Mouse (Mus musculus): ENCODE results near the gene Rnaseh1. TPM values are rescaled to one million over a fixed set of nuclear protein-coding genes. Genes with fewer than 3 reads are reported as not detected.

Rnaseh1 gene
- 10 to 100 TPM; 14.0 to 20.1 (median 17.2) TPM for total RNA-seq (2022)

DNA sequence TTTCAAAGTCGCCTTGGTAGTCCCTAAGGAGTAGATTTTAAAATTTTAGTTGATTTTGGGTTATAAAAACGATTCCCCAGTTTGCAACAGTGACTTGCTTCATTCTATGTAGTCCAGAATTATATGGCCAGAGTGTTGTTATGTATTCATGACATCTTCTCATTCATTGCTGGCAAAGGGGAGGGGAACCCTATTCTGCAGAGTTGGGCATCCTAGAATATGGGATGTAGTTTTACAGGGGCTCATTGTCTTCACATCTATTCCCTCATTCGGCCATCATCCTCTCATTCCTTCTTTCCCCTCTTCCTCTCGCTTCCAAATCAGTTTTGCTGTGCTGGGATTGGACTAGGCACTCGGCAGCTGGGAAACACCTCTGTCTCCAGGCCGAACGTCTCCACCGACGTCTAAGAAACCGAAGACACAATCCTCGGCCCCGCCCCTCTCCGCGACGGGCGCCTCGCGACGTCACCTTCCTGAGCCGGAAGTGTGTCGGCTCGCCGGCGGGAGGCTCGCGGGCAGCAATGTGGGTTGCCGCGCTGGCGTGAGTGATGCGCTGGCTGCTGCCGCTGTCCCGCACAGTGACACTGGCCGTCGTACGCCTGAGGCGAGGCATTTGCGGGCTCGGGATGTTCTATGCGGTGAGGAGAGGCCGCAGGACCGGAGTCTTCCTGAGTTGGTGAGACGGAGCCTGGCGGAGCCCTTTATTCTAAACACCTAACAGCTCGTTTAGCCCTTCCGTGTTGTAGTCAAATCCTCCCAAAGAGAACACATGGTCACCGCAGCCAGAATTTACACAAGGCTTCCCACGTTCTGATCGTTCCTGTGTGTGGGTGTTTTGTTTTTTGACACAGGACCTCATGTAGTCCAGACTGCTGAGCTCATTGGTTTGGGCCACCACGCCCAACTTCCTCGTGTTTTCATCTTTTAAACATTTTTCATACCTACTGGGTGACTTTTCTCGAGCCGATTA is at the start of gene Rnaseh1:
Rnaseh1 (plus strand) TSS at position 462 of the 970 bp plus-strand sequence.
- peak; percentile 81 for DNase-seq

DNA sequence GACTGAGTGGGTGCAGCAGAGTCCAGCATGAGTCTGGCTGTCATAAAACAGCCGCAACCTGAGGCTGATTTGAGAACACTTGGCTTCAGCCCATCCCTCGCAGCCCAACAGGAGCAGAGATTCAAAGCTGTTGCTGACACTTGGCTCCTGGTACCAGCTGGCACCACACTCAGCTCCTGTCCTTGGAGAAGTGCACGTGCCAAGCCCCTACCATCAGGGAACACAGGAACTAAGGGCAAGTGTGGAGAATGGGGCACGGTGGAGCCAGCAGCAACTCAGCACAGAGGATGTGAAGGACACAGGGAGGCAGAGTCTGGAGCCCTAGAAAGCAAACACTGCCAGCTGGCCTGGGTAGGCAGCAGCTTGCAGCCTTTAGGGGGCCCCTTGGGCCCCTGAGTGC is 47.1 kb upstream of the Rnaseh1 start:
- peak; percentile 20 for DNase-seq

DNA sequence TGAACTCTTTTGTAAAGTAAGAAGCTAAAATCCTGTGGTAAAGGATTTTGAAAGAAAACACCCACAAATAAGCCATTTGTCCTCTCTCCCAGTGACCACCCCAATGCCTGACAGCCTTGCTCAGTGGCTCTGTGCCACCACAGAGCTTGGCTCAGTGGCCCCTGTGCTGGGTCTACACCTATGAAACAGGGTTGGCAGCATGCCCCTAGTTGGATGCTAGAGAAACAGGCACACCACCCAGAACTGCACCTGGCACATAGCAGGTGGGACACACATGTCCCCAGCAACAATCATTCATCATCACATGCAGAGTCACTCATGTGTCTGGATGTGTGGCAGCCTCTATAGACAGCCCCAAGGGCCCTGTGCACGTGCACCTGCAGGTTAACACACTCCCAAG is 45.9 kb upstream of the Rnaseh1 start:
- DNase-seq, result no peak

DNA sequence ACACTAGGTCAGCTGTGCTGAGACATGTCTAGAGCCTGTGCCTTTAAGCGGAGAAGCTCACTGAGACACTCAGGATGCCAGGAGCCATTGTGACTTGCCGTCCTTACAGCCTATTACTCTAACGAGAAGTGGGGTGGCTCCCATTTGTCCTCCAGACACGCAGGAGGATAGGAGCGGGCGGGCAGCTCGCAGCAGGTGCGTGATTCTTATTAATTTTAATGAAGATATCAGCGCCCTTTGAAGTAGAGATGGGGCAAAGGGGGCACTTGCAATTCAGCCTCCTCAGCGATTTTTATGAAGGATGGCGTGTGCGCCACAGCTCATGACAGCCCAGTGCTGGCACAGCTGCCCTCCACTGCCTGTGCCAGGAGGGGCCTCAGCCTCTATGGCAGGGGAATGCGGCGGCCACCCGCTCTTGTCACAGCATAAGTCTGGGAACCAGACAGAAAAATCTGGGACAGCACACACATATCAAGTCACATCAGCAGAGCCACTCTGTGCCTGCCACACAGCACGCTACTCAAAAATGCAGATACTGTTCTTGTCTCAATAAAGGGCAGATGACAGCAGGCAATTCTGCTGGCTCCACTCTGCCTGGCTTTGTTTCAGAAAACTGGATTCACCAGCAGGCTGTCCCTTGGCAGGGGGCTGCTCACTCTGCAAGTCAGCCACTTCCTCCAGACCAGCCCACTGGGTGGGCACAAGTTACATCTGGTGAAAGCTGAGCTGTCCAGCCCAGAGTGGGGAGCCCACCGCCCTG is 41.7 kb upstream of the Rnaseh1 start:
- no peak for DNase-seq

DNA sequence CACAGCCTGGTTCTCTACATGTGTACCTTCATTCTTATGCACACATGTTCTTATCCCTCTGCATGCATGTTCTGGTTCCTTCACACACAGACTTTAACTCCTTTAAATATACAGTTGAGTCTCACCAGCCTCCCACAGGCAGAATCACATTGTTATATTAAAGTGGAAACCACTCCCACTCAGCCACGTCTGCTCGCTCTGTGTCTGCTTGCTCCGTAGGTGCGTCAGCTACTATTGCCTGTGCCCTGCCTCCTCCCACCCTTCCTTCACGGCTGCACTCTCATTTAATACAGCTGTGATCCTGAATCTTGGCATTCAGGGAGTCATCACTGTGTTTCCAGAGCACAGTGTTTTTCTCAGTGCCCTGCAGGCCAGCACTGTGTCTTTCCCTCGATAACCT is 37.0 kb upstream of the Rnaseh1 start:
- DNase-seq, result no peak

DNA sequence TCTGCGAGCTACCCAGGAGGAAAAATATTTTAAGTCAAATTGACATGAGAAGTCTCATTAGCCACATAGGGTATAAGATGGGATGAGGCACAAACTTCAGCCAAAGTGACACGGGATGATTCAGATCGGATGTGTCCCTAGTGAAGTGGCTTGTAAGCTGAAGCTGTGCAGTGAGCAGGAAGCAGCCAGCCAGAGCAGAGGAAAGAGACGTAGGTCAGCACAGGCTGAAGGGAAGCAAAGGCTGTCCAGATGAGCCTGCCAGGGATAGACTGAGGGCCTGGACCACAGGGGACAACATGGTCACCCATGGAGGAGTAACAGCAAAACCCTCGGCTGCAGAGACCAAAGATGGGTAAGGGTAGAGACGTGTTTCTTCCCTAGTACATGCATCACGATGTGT is 35.0 kb upstream of the Rnaseh1 start:
- DNase-seq, result no peak

DNA sequence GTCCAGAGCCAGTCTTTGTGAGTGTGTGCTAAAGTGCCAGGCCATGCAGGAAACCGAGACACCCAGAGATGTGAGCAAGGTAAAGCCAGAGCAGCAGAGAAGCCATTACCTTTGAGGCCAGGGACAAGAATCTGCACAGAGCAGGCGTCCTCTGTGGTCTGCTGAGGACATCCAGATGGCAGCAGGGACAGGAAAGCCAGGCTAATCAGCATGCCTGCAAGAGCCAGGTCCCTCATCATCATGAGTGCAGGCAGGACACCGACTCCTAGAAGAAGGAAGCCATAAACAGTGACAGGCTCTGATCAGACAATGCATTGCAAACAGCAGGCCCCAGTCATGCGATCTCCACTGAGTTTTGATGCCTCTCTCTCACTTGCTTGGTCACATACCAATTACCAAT is 32.1 kb upstream of the Rnaseh1 start:
- DNase-seq, result no peak

DNA sequence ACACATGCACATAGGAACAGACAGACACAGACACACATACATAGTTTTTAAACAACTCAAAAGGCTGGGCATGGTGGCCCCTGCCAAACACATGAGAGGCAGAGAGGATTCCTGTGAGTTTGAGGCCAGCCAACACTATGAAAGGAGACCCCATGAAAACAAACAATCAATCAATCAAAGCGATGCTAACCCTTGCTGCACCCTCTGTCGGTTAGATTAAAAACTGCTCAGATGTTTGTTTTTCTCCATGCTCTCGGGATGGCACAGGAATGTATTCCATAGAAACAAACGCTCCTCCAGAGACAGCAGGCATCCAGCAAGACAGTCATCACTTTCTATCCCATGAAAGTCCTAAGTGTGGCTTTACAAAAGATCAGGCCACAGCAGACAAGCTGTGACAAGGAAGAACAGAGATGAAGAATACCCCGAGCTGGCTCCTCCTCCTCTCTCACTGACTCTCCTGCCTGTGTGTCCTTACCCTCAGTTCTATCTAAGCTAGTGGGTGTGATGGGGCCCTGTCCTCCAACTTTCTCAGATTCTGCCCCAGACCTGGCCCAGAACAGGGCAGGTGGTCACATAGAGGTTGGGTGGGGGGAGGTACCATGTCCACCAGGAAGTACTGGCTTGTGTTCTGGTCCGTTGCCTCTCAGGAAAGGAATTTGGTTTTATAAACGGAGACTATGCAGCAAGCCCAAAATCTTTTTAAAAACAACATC is 27.8 kb upstream of the Rnaseh1 start:
- no peak for DNase-seq

DNA sequence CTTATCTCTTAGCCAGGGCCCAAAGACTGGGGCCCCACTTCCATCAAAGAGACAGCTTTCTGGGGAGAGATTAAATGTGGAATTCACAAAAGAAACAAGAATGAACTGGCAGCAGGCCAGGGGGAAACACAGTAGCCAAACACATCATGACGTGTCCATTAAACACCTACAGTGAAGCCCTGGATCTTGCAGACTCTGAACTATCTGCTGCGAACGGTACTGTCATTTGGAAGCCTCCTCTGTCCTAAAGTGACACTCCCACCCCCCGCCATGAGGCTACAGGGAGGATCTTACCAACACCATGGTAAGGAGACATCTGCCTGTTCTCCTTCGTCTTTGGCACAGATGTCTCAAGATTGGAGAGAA is 27.3 kb upstream of the Rnaseh1 start:
- no peak for DNase-seq

DNA sequence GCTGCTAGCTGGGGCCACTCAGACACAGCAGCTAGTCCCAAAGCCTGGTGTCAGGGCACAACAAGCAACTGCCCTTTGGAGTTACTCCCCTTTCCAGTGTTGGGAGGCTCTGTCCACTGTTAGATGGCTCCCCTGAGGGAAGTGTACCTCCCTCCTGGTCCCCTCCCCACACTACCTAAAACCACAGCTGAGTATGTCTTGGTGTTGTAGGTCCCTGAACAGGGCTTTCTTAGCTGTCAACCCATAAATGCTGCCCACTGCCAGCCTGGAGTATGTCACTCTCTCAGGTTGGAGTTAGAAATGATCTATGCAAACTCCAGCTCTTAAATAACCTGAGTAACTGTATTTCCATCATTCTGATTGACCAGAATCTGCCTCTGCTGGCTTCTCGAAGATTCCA is 26.8 kb upstream of the Rnaseh1 start:
- DNase-seq, result no peak

DNA sequence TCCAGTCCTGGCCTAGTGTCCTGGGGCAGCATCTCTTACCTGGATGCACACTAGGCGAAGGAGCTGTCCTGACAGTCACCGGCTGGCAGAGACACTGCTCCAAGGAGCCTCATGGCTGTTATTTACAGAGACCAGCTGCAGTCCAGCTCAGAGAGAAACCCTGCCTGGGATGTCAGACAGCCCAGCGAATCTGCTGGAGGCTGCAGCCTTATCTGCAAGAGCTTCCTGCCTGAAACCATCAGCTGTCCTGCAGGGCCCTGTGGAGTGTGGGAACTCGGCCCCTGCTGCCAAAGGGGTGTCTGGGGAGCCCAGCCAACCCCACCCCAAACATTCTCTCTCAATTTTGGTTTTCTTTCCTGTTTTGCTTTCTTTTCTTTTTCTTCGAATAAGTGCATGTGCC is 26.2 kb upstream of the Rnaseh1 start, which contains the start of gene Colec11:
Colec11 (minus strand) TSS at position 183 of the 400 bp plus-strand sequence.
- DNase-seq, result no peak

DNA sequence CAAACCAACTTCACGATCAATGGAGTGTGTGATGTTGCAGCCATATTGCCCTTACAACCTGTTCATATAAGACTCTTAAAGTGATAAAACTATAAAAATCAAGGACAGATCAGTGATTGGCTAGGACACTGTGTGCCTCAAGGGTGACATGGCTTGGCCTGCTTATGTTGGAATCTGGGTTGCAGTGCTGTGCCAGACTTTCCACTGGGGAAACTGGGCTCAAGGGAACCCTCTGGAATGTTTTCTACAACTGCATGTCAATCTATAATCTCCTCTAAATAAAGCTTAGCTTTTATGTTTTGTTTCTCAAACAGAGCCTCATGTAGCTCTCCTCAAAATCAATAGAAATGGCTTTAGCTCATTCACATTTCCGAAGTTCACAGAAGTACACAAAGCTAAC is 25.2 kb upstream of the Rnaseh1 start:
- DNase-seq, result no peak

DNA sequence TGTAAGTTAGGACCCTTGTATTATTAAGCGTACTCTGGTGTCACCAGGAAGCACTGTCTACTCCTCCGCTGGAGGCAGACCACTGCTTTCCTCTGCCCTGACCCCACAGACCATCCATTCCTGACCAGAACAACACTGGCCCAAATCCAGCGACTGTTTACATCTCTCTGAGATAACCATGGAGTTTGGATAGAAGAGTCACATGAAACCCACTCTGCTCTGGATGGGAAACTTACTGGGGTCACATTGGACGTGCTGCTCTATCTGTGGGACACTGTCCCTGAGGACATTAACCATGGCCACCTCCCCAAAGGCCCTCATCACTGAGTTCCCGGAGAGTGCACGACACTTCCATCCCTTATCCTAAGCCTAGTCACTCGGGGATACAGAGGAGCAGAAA is 24.0 kb upstream of the Rnaseh1 start:
- no peak for DNase-seq

DNA sequence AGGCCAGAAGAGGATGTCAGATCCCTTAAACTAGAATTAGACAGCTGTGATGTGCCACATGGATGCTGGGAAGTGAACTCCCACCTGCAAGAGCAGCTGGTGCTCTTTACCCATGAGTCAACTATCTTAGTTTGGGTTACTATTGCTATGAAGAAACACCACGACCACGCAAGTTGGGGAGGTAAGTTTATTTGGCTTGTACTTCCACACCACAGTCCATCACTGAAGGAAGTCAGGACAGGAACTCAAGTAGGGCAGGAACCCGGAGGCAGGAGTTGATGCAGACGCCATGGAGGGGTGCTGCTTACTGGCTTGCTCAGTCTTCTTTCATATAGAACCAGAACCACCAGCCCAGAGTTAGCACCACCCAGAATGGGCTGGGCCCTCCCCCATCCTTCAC is 22.3 kb upstream of the Rnaseh1 start:
- no peak for DNase-seq

DNA sequence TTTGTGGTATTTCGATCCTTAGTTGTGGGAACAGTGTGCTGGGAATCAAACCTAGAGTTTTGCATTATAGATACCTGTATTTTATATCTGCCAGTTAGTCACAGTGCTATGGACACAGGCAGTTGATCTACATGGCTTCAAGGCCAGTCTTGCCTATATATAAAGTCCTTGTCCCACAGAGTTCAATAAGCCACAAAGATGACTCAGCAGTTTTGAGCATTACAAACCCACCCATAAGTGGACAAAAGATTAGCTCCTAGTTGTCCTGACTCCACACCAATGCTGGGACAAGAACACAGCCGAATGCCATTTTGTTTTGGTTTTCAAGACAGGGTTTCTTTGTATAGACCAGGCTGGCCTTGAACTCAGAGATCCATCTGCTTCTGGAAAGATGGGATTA is 21.0 kb upstream of the Rnaseh1 start:
- DNase-seq, result no peak

DNA sequence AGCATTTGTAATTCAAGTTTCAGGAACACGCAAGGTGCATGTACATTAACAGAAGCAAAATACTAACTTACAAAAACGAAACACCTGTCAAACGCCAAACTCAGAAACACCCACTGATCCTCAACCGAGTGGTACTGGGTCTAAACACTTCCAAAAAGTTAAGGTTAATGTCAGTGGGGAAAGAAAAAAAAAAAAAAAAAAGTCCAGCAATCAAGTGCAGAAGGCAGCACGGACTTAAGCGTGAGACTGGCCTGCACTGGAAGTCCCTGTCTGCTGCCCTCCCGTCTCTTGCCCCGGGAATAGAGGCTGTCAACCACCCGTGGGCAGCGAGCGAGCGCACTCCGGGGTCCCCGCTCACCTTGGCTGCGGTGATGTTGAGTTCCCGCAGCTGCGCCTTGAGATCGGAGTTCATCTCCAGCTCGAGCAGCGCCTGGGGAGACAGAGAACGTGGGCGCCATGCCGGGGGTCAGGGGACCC is 14.3 kb upstream of the Rnaseh1 start:
- no peak for DNase-seq

DNA sequence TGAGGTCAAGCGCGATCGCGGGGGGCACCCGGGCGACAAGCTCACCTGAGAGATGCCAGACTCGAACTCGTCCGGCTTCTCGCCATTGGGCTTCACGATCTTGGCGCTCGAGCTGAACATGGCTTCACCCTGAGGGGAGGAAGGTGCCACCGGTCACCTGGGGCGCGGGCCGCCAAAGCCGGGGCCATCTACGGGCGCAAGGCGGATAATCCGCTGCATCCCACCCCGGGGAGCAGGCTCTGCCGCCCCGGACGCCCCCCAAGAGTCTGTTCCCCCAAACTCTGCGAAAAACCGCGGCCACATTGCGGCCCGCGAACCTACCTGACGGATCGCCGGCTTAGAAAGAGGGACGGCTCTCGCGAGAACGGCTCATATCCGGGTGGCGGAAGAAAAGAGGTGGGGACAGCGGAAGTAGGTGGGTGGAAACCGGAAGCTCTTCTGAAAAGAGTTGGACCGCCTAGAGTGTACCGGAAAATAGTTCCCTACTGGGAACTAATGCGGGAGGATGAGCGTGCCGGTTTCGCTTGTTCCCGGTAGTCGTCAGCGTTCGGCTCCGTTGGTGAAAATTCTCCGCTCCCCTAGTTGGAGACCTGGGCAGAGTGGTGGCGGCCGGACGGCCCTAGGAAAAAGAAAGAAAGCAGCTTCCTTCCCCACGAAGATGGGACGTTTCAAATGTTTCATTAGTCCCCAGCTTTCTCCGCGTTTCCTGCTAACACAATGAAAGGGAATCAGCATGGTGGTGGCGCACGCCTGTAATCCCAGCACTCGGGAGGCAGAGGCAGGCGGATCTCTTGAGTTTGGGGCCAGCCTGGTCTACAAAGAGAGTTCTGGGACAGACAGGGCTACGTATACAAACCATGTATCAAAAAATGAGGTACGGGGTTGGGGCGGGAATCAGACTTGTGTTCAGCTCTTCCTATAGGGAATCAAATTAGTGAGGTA is 13.6 kb upstream of the Rnaseh1 start, which contains the start of gene Rps7:
Rps7 (minus strand) TSS at position 419 of the 942 bp plus-strand sequence.
- DNase-seq, result peak; percentile 91

DNA sequence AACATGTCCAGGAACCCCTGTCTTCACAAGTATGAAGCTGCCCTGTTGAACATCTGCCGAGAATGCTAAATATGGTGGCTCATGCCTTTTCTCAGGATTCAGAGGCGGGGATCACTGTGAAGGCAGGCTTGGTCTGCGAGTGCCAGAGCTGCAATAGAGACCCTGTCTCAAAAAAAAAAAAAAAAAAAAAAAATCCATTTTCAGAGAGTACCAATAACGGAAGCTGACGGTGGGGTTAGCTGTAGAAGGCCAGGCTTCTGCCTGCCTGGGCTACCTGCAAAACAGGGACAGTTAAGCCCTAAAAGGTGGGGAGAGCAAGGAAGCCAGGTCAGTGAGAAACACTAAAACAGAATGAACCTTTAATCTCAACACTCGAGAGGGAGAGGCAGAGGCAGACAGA is 12.9 kb upstream of the Rnaseh1 start:
- no peak for DNase-seq

DNA sequence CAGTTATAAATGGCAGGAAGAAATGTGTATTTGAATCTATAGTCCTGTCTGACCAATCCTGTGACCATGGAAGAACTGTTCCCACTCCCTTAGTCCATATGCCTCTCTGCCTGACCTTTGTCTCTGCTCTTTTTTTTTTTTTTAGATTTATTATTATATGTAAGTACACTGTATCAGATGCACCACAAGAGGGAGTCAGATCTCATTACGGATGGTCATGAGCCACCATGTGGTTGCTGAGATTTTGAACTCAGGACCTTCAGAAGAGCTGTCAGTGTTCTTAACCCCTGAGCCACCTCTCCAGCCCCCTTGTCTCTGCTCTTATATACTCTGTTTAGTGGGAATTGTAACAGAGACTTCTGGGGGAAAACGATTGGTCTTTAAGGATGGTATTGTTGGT is 10.6 kb upstream of the Rnaseh1 start:
- no peak for DNase-seq

DNA sequence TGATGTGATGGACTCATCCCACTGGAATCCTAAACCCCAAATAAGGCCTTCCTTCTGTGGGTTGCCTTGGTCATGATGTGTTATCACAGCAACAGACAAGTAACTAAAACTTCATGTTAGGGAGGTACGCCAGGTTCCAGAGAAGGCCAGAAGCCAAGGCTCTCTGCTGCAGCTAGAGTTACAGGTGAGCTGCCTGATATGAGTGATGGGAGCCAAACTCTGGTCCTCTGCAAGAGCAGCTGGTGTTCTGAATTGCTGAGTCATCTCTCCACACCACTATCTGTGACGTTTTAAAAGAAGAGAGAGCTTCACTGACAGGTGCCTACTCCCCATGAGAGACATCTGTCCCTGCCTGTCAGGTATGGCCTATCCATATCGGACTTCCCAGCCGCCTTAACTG is 13.2 kb downstream of the Rnaseh1 start:
- no peak for DNase-seq

DNA sequence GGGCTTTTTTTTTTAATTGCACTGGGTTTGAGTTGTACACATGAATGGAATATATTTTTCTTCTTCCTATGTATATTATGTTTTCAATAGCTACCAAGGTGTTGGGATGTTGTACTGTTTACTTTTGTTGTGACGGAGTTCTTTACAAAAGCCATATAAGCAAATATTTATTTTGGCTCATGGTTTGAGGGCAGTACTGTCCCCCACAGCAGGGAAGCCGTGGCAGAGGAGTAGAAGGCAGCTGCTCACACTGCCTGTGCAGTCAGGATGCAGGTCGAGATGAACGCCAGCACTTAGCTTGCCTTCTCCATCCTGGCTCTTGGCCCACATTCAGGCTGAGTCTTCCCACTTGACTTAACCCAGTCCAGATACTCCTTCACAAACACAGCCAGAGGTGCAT is 17.3 kb downstream of the Rnaseh1 start:
- DNase-seq, result no peak

DNA sequence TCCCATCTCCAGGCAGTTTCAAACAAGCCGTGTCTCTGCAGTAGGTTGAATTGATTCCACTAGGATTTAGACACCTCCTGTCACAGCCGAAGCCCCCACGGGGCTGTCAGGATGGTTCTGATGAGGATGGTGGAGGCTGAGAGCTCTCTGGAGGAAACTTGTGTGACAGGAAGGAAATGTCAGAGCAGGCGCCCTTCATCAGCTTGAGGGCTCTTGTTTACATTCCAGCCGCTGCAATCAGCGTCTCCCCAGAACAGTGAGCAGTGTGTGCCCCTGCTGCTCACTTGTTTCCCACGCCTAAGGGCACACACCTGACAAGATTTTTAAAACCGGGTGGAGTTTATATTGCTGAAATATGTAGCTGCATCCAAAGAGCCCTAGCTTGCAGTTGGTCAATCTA is 17.9 kb downstream of the Rnaseh1 start:
- DNase-seq, result no peak

Measured in adrenal gland, adult 8-10 months (tissue).